Comparison of ENCODE assay signal across 8 mouse cellular contexts in the genomic region with DNA sequence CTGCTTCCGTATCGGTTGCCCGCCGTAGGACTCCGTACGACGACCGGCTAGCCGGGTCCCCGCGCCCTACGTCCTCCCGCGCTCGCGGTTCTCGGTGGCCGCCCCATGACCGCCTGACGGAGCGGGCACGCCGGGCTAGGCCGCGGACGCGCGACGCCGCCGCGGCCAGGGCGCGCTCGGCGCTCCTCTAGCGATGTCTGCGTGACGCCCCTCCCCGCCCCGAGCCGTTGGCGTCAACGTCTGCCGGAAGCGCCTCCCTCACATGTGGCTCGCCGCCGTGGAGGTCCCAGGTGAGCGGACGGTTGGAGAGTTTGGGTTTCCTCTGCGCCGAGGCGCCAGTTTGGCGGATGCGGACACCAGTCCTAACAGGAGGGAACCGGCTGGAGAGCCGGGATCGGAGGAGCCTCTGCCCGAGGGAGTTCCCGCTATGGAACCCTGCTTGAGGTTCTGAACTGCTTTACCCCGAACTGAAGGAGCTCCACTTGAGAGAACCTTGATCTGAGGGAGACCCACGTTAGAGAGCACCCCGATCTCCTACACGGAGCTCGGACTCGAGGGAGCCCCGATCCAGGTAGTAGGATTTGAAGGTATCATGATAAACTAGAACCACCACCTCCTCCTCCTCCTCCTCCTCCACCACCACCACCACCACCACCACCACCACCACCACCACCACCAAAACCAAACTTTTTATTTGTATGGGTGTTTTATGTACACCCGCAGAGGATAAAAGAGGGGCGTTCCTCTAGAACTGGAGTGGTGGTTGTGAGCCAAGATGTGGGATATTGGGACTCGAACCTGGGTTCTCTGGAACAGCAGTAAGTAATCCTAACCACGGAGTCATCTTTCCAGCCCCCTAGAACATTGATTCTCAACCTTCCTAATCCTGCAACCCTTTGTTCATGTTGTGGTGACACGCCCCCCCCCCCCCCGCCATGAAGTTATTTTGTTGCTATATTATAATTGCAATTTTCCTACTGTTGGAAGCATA. TPM values are rescaled to one million over a fixed set of nuclear protein-coding genes. Genes with fewer than 3 reads are reported as not detected.
DNase-seq lines count a peak whose midpoint lies in the region; ATAC-seq and TF ChIP-seq lines count a peak whose summit lies in the region.

A gene (minus strand): TSS at position 161 of the 991 bp plus-strand sequence.
A gene (plus strand): TSS at position 272 of the 991 bp plus-strand sequence.

- H3K27ac ChIP-seq in heart, embryonic 12.5 days (ENCODE audit: poor library complexity, severe bottlenecking), result peak within 1 kb of the TSS; percentile 84
- peak within 1 kb of the TSS; percentile 92 for H3K27ac ChIP-seq in kidney, embryonic 16.5 days (ENCODE audit: low read length)
- H3K27ac ChIP-seq in liver, adult 2 months (replicated peaks; ENCODE audit: insufficient read depth, low read depth, low read length), result peak within 1 kb of the TSS; percentile 96

- 0 out of 2 replicates have a peak, but pooled peaks have one; percentile 43 for TF ChIP-seq POLR2A in liver, adult 2 months (IDR thresholded peaks at IDR 0.05; ENCODE audit: extremely low read depth, insufficient read depth, low read length)

- 1% methylated on average over 74 of the region's 74 CpGs for WGBS in heart, embryonic 12.5 days
- under 1% methylated on average over 73 of the region's 74 CpGs for WGBS in kidney, embryonic 16.5 days
- WGBS in liver, adult 2 months, result 1% methylated on average over 68 of the region's 74 CpGs

- H3K9me3 ChIP-seq in erythroblast, embryonic 14.5 days (ENCODE audit: control insufficient read depth, low read length), result no peaks in the 10 kb centered on the region
- H3K9me3 ChIP-seq in heart, embryonic 12.5 days (replicated peaks), result no peaks in the 10 kb centered on the region
- H3K9me3 ChIP-seq in kidney, embryonic 16.5 days (ENCODE audit: low read length), result no peaks in the 10 kb centered on the region

- peak within 1 kb of the TSS; percentile 73 for H3K9ac ChIP-seq in heart, embryonic 12.5 days
- H3K9ac ChIP-seq in kidney, embryonic 16.5 days (replicated peaks; ENCODE audit: low read length), result peak within 1 kb of the TSS; percentile 93
- H3K9ac ChIP-seq in liver, adult 2 months (ENCODE audit: low read depth, low read length), result peak within 1 kb of the TSS; percentile 97

- H3K4me3 ChIP-seq in erythroblast, embryonic 14.5 days (replicated peaks), result peak within 1 kb of the TSS; percentile 68
- peak within 1 kb of the TSS; percentile 81 for H3K4me3 ChIP-seq in heart, embryonic 12.5 days
- H3K4me3 ChIP-seq in kidney, embryonic 16.5 days (ENCODE audit: low read length), result peak within 1 kb of the TSS; percentile 91
- peak within 1 kb of the TSS; percentile 93 for H3K4me3 ChIP-seq in liver, adult 2 months (ENCODE audit: insufficient read depth, low read depth, low read length)

- peaks cover 71% of the 10 kb centered on the region for H3K36me3 ChIP-seq in erythroblast, embryonic 14.5 days (ENCODE audit: control insufficient read depth)
- peaks cover 24% of the 10 kb centered on the region for H3K36me3 ChIP-seq in heart, embryonic 12.5 days
- peaks cover 13% of the 10 kb centered on the region; the same call in 1 of the 2 replicates for H3K36me3 ChIP-seq in kidney, embryonic 16.5 days (ENCODE audit: insufficient read depth, low read length)
- peaks cover 5% of the 10 kb centered on the region for H3K36me3 ChIP-seq in liver, adult 2 months (ENCODE audit: control insufficient read depth, insufficient read depth, low read length)

- peak within 1 kb of the TSS; percentile 87 for H3K4me2 ChIP-seq in heart, embryonic 12.5 days
- peak within 1 kb of the TSS; percentile 69 for H3K4me2 ChIP-seq in kidney, embryonic 16.5 days (replicated peaks; ENCODE audit: low read depth, low read length)

- peak; percentile 92 for ATAC-seq in heart, embryonic 12.5 days (ENCODE audit: insufficient number of reproducible peaks, low FRiP score)
- peak; percentile 91 for ATAC-seq in kidney, embryonic 16.5 days (ENCODE audit: low FRiP score, low TSS enrichment)
- peak; percentile 80 for ATAC-seq in monocyte, adult 5-6 weeks (replicated peaks; ENCODE audit: insufficient number of reproducible peaks, low FRiP score, low TSS enrichment, poor library complexity, severe bottlenecking)

- peak; percentile 95 for DNase-seq in CD4-positive, CD25-positive, alpha-beta regulatory T cell, adult 2 months (ENCODE audit: low read depth, low spot score)
- DNase-seq in brain, embryonic 18.5 days (ENCODE audit: low read depth, low spot score), result peak; percentile 77
- peak; percentile 65 for DNase-seq in liver, adult 2 months (ENCODE audit: extremely low read depth, low read depth, low spot score)
- peak; percentile 90 to 92 for DNase-seq in spleen, postnatal 36 days (ENCODE audit: low spot score in 2 of 2)

- no peaks in the 10 kb centered on the region for H3K27me3 ChIP-seq in erythroblast, embryonic 14.5 days (ENCODE audit: control insufficient read depth)
- H3K27me3 ChIP-seq in heart, embryonic 12.5 days (replicated peaks), result no peaks in the 10 kb centered on the region
- H3K27me3 ChIP-seq in kidney, embryonic 16.5 days (ENCODE audit: insufficient read depth, low read length), result no peaks in the 10 kb centered on the region
- no peaks in the 10 kb centered on the region for H3K27me3 ChIP-seq in liver, adult 2 months (ENCODE audit: control insufficient read depth, insufficient read depth, low read length)

- no peak for TF ChIP-seq CTCF in liver, adult 2 months (IDR thresholded peaks at IDR 0.05; ENCODE audit: low read depth, low read length)

- peaks cover 64% of the 10 kb centered on the region for H3K4me1 ChIP-seq in erythroblast, embryonic 14.5 days (ENCODE audit: control insufficient read depth)
- H3K4me1 ChIP-seq in heart, embryonic 12.5 days (replicated peaks), result peaks cover 32% of the 10 kb centered on the region
- peaks cover 21% of the 10 kb centered on the region for H3K4me1 ChIP-seq in kidney, embryonic 16.5 days (ENCODE audit: insufficient read depth, low read length)
- peaks cover 10% of the 10 kb centered on the region for H3K4me1 ChIP-seq in liver, adult 2 months (ENCODE audit: control insufficient read depth, insufficient read depth, low read length)

- peaks cover 31% of the 10 kb centered on the region for H3K79me2 ChIP-seq in liver, adult 2 months (ENCODE audit: control insufficient read depth, insufficient read depth, low read length)

RNA-seq across cellular contexts. Expression of the first gene that starts in this region (rescaled TPM):
- polyA plus RNA-seq in erythroblast, embryonic 14.5 days (2012), result 1.8 TPM in 2 replicates
- polyA plus RNA-seq in heart, embryonic 12.5 days (2016; fragmentation: Nextera tagmentation; extraction: Ambion mirVana), result 31.2 and 32.2 TPM in 2 replicates
- 38.4 and 41.1 TPM in 2 replicates for polyA plus RNA-seq in kidney, embryonic 16.5 days (2015; fragmentation: Nextera tagmentation; extraction: Ambion mirVana)
- total RNA-seq in liver, adult 2 months (2014; rRNA removed), result 9.0 and 10.8 TPM in 2 replicates
- polyA plus RNA-seq in liver, adult 2 months (2012; rRNA removed), result 13.3 and 16.0 TPM in 2 replicates
- 20.4 to 25.8 TPM (median 24.3 TPM) in 3 replicates for total RNA-seq in monocyte, adult 5-6 weeks (2017)

RNA-seq across cellular contexts. Expression of the second gene that starts in this region (rescaled TPM):
- 0.09 and 0.17 TPM in 2 replicates for polyA plus RNA-seq in erythroblast, embryonic 14.5 days (2012)
- polyA plus RNA-seq in heart, embryonic 12.5 days (2016; fragmentation: Nextera tagmentation; extraction: Ambion mirVana), result 5.6 TPM in 2 replicates
- 4.7 and 6.3 TPM in 2 replicates for polyA plus RNA-seq in kidney, embryonic 16.5 days (2015; fragmentation: Nextera tagmentation; extraction: Ambion mirVana)
- total RNA-seq in liver, adult 2 months (2014; rRNA removed), result 3.6 and 4.1 TPM in 2 replicates
- 1.8 and 2.7 TPM in 2 replicates for polyA plus RNA-seq in liver, adult 2 months (2012; rRNA removed)
- 5.7 to 7.1 TPM (median 6.0 TPM) in 3 replicates for total RNA-seq in monocyte, adult 5-6 weeks (2017)

Comparison
In these comparisons a context has a peak if more than half of its experiments do, and no peak if none do; other contexts are left out.
1. Peak in every context shown above with its lines: DNase-seq, ATAC-seq, H3K4me3 ChIP-seq and H3K27ac ChIP-seq.